Mouse (Mus musculus) kidney, postnatal 0 days (tissue): Measurements from ENCODE around the gene Ehd2. TPM values are rescaled to one million over a fixed set of nuclear protein-coding genes. Genes with fewer than 3 reads are reported as not detected.
A peak's percentile ranks its signal among the peaks of the same experiment; 100 is the strongest.

Source experiments
- ATAC-seq: fragments of 200-750 bp; cut with Nextera tagmentation; replicated peaks from 2 replicates; pipeline ENCODE4 v1.8.0; 2017; ENCODE audit warnings: low read depth, moderate number of reproducible peaks, moderate TSS enrichment, moderate library complexity; ENCODE audit not compliant: low FRiP score
- DNase-seq: peaks from one replicate; pipeline ENCODE4 v3.0.0-alpha.2; 2016; ENCODE audit warnings: low spot score
- H3K27ac ChIP-seq: fragments of 300-500 bp; sonication (generic); 2 replicates; pipeline ENCODE4 v1.5.1; 2014; ENCODE audit warnings: mild to moderate bottlenecking
- H3K27me3 ChIP-seq: fragments of 300-500 bp; sonication (generic); 2 replicates; pipeline ENCODE4 v1.6.1; 2014; ENCODE audit warnings: low read length, mixed read lengths; ENCODE audit not compliant: insufficient read depth
- H3K36me3 ChIP-seq: fragments of 300-500 bp; sonication (generic); 2 replicates; pipeline ENCODE4 v1.6.1; 2014; ENCODE audit warnings: low read length, mixed read lengths; ENCODE audit not compliant: insufficient read depth
- H3K4me1 ChIP-seq: fragments of 300-500 bp; sonication (generic); replicated peaks from 2 replicates; pipeline ENCODE4 v1.6.1; 2014; ENCODE audit warnings: antibody characterized with exemption, low read length, mixed read lengths; ENCODE audit not compliant: insufficient read depth
- H3K4me2 ChIP-seq: fragments of 300-500 bp; sonication (generic); 2 replicates; pipeline ENCODE4 v1.6.1; 2014; ENCODE audit warnings: mild to moderate bottlenecking, low read length, moderate library complexity, mixed read lengths
- H3K4me3 ChIP-seq: fragments of 300-500 bp; sonication (generic); replicated peaks from 2 replicates; pipeline ENCODE4 v1.5.1; 2014; ENCODE audit warnings: low read depth, low read length
- H3K9ac ChIP-seq: fragments of 300-500 bp; sonication (generic); 2 replicates; pipeline ENCODE4 v1.6.1; 2014; ENCODE audit warnings: low read depth, low read length
- H3K9me3 ChIP-seq: fragments of 300-500 bp; sonication (generic); replicated peaks from 2 replicates; pipeline ENCODE4 v1.6.1; 2016; ENCODE audit warnings: low read length, inconsistent platforms, mixed read lengths
- CTCF ChIP-seq: IDR thresholded peaks from 2 replicates; pipeline ENCODE4 v1.5.1; 2016; ENCODE audit warnings: antibody characterized with exemption, low read depth, mild to moderate bottlenecking, moderate library complexity
- WGBS: fragments of 180-500 bp; shearing (Covaris S2); extraction: QIAGEN DNeasy Blood & Tissue Kit; methylation state at CpG from one replicate; pipeline ENCODE4 v1.1.7; 2014; 5-methylcytosine and 5-hydroxymethylcytosine counted together
- polyA plus RNA-seq: library from polyadenylated mRNA; unstranded; fragments of >200 nt; fragmentation: Nextera tagmentation; extraction: Ambion mirVana; gene quantifications from 2 replicates; pipeline ENCODE4 v1.2.1, GENCODE M21; 2015

Ehd2 gene
- polyA plus RNA-seq, 1 experiment from 2014 or later: 24.6 TPM

DNA sequence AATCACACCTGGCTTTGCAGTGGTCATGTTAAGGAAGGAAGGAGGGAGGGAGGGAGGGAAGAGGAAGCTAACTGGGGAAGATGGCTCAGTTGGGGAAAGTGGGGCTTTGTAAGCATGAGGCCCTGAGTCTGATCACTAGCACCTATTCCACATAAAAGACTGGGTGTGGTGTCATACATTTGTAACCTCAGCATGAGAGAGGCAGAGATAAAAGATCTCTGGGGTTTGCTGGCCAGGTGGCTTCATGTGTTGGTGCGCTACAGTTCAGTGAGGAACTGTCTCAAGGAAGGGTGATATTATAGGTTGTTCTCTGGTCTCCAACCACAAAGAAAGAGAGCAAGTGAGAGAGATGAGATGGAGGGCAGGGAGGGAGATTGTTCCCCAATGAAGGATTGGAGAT lies 34.3 kb upstream of the Ehd2 start:
- no peak for TF ChIP-seq CTCF
- Histone ChIP-seq H3K27me3 (no peaks in the 10 kb centered on the region), H3K9me3 (no peaks in the 10 kb centered on the region), H3K4me1 (no peaks in the 10 kb centered on the region), H3K9ac (no peak overlapping the region), H3K27ac (no peak overlapping the region), H3K36me3 (0 out of 2 replicates have a peak, but pooled peaks cover 8% of the 10 kb centered on the region), H3K4me2 (no peak overlapping the region), H3K4me3 (no peak overlapping the region)
- WGBS: 95% methylated on average over 1 of the region's 1 CpGs
- no peak for DNase-seq
- ATAC-seq: no peak

- Histone ChIP-seq H3K4me3 (no peak overlapping the region), H3K9ac (no peak overlapping the region), H3K4me2 (no peak overlapping the region), H3K27ac (peak overlapping the region; percentile 32; the same call in 1 of the 2 replicates), H3K27me3 (no peaks in the 10 kb centered on the region), H3K36me3 (peaks cover 38% of the 10 kb centered on the region), H3K4me1 (no peaks in the 10 kb centered on the region), H3K9me3 (no peaks in the 10 kb centered on the region)
- DNase-seq (no peak), ATAC-seq (no peak)
- TF ChIP-seq CTCF: no peak
- WGBS: 93% methylated on average over 4 of the region's 4 CpGs
Observed at GRCm38 (mm10) chr7:15993789-15994188, 26.4 kb upstream of the Ehd2 start.

- peak overlapping the region; percentile 32; the same call in 1 of the 2 replicates for H3K27ac ChIP-seq
- H3K4me2 ChIP-seq: no peak overlapping the region
- H3K4me3 ChIP-seq: no peak overlapping the region
- DNase-seq: no peak
- peaks cover 45% of the 10 kb centered on the region for H3K36me3 ChIP-seq
- no peaks in the 10 kb centered on the region for H3K4me1 ChIP-seq
- no peaks in the 10 kb centered on the region for H3K27me3 ChIP-seq
- H3K9ac ChIP-seq: no peak overlapping the region
- TF ChIP-seq CTCF: no peak
- peak; percentile 84 for ATAC-seq
- no peaks in the 10 kb centered on the region for H3K9me3 ChIP-seq
- 73% methylated on average over 3 of the region's 3 CpGs for WGBS
Observed at GRCm38 (mm10) chr7:15993152-15993551, 25.8 kb upstream of the Ehd2 start.

DNA sequence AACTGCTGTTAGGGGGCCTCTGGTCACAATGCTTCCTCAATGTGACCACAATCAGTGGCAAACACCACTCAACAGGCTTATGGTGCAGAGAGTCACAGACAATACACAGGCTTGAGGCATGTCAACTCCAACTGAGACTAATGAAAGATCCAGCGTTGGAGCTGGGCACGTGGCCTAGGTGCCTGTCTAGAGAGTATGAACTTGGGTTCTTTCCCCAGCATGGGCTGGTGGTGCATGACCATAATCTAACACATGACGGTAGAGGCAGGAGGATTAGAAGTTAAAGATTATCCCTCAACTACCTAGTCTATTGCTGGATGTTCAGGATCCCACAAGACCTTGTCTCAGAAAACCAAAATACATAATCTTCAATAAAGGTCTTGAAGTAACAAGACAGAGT lies 24.4 kb upstream of the Ehd2 start:
- Histone ChIP-seq H3K27ac (no peak overlapping the region), H3K9me3 (no peaks in the 10 kb centered on the region), H3K4me1 (no peaks in the 10 kb centered on the region), H3K9ac (no peak overlapping the region), H3K4me3 (no peak overlapping the region), H3K27me3 (no peaks in the 10 kb centered on the region), H3K36me3 (peaks cover 47% of the 10 kb centered on the region), H3K4me2 (no peak overlapping the region)
- TF ChIP-seq CTCF: no peak
- ATAC-seq: no peak
- 89% methylated on average over 3 of the region's 3 CpGs for WGBS
- DNase-seq: no peak

DNA sequence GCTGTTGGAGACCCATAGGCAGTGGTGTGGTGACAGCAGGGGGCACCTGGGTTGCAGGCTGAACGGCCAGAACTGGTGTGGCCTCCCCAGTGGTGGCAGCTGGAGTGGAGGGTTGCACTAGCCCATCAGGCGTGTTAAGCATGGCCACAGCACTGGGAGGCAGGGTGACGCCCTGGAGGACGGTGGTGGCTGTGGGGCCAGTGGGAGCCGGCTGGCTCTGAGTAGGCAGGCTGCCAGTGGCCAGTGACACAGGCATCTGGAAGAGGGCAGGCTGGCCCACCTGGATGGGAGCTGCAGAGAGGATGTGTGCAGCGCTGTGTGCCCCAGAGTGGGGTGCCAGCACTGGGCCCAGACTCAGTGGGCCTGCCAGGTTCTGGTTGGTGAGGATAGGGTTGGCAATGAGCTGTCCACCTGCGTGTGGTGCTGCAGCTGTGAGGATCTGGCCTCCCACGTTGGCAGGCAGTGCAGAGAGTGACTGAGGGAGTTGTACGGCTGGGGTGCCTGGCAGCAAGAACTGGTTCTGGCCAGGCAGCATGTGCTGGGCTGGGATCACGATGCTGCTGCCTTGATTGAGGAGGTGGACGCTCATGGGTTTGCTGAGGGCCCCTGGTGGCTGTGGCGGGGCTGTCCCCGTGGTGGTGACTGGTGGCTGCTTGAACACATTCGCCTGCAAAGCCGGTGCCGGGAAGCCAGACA lies 20.4 kb upstream of the Ehd2 start:
- no peak overlapping the region for H3K9ac ChIP-seq
- peaks cover 35% of the 10 kb centered on the region for H3K36me3 ChIP-seq
- no peak overlapping the region for H3K4me2 ChIP-seq
- H3K4me1 ChIP-seq: no peaks in the 10 kb centered on the region
- no peak overlapping the region for H3K4me3 ChIP-seq
- no peaks in the 10 kb centered on the region for H3K27me3 ChIP-seq
- ATAC-seq (no peak), DNase-seq (no peak)
- 91% methylated on average over 16 of the region's 16 CpGs for WGBS
- no peak for TF ChIP-seq CTCF
- no peak overlapping the region for H3K27ac ChIP-seq
- no peaks in the 10 kb centered on the region for H3K9me3 ChIP-seq

DNA sequence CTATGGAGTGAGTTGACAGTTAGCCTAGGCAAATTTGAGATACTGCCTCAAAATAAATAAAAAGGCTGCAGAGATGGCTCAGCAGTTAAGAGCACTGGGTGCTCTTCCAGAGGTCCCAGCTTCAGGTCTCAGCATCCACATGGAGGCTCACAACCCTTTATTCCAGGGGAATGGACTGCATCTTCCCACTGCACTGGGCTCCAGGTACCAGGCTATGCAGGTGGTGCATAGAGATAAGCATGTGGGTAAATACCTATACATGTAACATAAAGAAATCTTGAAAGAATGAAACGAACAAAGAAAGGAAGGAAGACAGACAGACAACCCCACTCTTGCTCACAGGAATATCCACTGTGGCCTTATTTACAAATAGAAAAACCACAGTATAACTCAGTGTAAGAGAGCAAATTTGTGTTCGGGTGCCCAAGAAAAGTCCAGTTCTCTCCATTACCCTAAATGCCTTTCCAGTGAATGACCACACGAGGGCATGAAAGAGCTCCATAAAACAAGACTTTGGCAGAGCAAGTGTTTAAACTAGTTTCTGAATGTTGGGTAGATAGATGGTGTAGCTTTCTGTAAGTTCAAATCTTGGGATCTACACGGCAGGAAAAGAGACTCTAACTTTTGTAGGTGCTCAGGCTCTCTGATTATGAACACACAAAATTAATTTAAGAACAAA lies 15.5 kb upstream of the Ehd2 start:
- H3K27ac ChIP-seq: no peak overlapping the region
- no peaks in the 10 kb centered on the region for H3K9me3 ChIP-seq
- no peaks in the 10 kb centered on the region for H3K4me1 ChIP-seq
- peaks cover 21% of the 10 kb centered on the region for H3K36me3 ChIP-seq
- TF ChIP-seq CTCF: peak; percentile 87
- no peak for ATAC-seq
- no peak overlapping the region for H3K4me2 ChIP-seq
- DNase-seq: peak; percentile 82
- no peak overlapping the region for H3K9ac ChIP-seq
- WGBS: 35% methylated on average over 4 of the region's 4 CpGs
- H3K4me3 ChIP-seq: no peak overlapping the region
- H3K27me3 ChIP-seq: no peaks in the 10 kb centered on the region
